Mouse (Mus musculus): ENCODE measurements at regions not wholly inside any gene's neighbourhood (a gene's known extent, or its start where the extent isn't known, plus 50 kb on each side); places are given as distances from the start of the nearest gene placed in this dataset.

DNA sequence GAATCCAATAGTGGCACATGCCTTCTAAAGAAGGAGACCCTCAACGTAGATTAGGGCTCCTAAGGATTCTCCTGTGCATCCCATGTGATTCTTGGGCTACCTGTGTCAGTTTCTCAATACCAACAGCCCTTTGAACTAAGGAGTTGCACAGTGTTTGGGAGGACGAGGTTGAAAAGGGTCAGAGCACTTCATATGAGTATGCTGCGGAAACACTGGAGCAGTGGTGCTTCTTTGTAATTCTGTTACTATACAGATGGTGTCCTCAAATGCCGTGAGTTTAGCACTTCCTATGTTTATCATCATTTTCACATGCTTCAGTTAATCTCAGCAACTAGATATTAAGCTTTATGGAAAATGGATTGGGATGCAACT is 592.3 kb downstream of the Serpinb8 start:
- no peak for ATAC-seq (ENCODE audit: insufficient read depth, low FRiP score, low read depth)
- WGBS: 50% methylated on average over 4 of the region's 4 CpGs
- Histone ChIP-seq H3K27me3 (replicated peaks) (no peaks in the 10 kb centered on the region), H3K27ac (no peak overlapping the region), H3K4me3 (replicated peaks) (no peak overlapping the region), H3K36me3 (no peaks in the 10 kb centered on the region), H3K4me2 (no peak overlapping the region), H3K9me3 (no peaks in the 10 kb centered on the region), H3K9ac (no peak overlapping the region), H3K4me1 (no peaks in the 10 kb centered on the region)

DNA sequence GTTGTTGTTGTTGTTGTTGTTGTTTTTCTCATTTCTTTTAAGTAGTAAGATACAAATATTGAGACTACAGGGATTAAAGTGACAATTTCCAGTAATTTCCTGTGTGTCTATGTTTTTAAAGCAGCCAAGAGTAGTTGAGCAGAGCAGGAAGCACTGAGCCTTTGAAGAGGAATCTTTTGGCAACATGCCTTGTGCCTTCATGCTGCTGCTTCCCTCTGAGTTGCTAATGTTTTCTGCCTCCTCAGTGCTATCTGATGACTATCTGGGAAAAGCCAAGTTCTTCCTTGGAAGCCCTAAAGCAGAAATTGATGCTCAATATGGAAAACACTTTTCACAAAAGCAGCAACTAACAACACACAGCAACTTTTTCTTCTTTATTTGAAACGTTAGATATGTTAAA is 634.2 kb downstream of the Serpinb8 start:
- no peaks in the 10 kb centered on the region for H3K27me3 ChIP-seq (replicated peaks)
- no peak overlapping the region for H3K27ac ChIP-seq
- H3K4me3 ChIP-seq (replicated peaks): no peak overlapping the region
- H3K36me3 ChIP-seq: no peaks in the 10 kb centered on the region
- H3K4me2 ChIP-seq: no peak overlapping the region
- H3K4me1 ChIP-seq: no peaks in the 10 kb centered on the region
- H3K9me3 ChIP-seq: no peaks in the 10 kb centered on the region
- H3K9ac ChIP-seq: no peak overlapping the region
- WGBS: 64% methylated on average over 1 of the region's 1 CpGs
- ATAC-seq (ENCODE audit: insufficient read depth, low FRiP score, low read depth): no peak

DNA sequence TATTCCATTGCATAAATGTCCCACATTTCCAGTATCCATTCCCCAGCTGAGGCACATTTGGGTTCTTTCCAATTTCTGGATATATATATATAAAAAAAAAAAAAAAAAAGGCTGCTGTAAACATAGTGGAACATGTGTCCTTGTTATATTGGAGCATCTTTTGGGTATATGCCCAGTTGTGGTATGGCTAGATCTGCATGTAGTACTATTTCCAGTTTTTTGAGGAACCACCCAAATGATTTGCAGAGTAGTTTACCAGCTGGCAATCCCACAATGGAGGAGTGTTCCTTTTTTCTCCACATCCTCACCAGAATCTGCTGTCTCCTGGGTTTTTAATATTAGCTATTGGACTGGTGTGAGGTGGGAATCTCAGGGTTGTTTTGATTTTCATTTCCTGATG is 650.3 kb downstream of the Serpinb8 start:
- no peak for ATAC-seq (ENCODE audit: insufficient read depth, low FRiP score, low read depth)
- Histone ChIP-seq H3K27me3 (replicated peaks) (no peaks in the 10 kb centered on the region), H3K4me2 (no peak overlapping the region), H3K4me1 (no peaks in the 10 kb centered on the region), H3K9me3 (no peaks in the 10 kb centered on the region), H3K27ac (no peak overlapping the region), H3K36me3 (no peaks in the 10 kb centered on the region), H3K4me3 (replicated peaks) (no peak overlapping the region), H3K9ac (no peak overlapping the region)

DNA sequence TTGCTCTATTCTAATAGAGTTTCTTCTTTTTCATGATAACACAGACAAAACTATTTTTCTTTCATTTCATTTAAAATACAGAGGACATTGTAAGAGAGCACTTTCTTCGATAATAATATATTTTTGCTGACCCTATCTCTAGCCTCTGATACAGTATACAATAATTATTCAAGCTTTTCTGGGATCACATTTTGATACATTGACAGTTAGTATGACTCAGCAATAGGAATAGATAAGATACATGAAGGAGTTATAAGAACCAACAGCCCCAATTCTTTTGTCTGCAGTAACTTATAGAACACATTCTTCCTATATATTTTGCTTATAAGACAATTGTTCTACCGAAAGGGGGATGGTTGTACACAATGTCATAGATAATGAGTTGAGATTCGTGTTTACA is 665.3 kb downstream of the Serpinb8 start:
- no peaks in the 10 kb centered on the region for H3K4me1 ChIP-seq
- no peak for ATAC-seq (ENCODE audit: insufficient read depth, low FRiP score, low read depth)
- H3K36me3 ChIP-seq: no peaks in the 10 kb centered on the region
- no peak overlapping the region for H3K4me2 ChIP-seq
- no peak overlapping the region for H3K4me3 ChIP-seq (replicated peaks)
- H3K27ac ChIP-seq: no peak overlapping the region
- WGBS: 74% methylated on average over 3 of the region's 3 CpGs
- no peak overlapping the region for H3K9ac ChIP-seq
- no peaks in the 10 kb centered on the region for H3K27me3 ChIP-seq (replicated peaks)
- H3K9me3 ChIP-seq: no peaks in the 10 kb centered on the region

DNA sequence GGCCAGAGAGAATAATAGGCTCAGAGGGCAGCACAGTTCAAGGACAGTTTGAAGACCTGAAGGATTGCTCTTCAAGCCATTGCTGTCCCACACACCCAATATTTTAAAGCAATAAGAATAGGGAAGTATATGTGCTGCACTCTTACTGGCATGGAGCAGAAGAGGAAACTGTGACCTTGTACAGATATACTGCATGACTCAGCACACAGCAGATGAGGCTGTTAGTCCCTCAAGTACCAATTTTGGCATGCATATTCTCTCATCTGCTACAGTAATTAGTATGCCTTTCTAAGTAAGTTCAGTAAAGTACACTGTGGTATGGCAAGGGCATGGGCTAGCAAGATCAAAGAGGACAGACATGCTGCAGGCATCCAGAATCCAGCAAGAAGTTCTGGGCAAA is 669.5 kb downstream of the Serpinb8 start:
- H3K9ac ChIP-seq: no peak overlapping the region
- no peak overlapping the region for H3K4me2 ChIP-seq
- H3K36me3 ChIP-seq: no peaks in the 10 kb centered on the region
- ATAC-seq (ENCODE audit: insufficient read depth, low FRiP score, low read depth): no peak
- H3K9me3 ChIP-seq: no peaks in the 10 kb centered on the region
- H3K4me1 ChIP-seq: no peaks in the 10 kb centered on the region
- H3K4me3 ChIP-seq (replicated peaks): no peak overlapping the region
- H3K27me3 ChIP-seq (replicated peaks): no peaks in the 10 kb centered on the region
- no peak overlapping the region for H3K27ac ChIP-seq

DNA sequence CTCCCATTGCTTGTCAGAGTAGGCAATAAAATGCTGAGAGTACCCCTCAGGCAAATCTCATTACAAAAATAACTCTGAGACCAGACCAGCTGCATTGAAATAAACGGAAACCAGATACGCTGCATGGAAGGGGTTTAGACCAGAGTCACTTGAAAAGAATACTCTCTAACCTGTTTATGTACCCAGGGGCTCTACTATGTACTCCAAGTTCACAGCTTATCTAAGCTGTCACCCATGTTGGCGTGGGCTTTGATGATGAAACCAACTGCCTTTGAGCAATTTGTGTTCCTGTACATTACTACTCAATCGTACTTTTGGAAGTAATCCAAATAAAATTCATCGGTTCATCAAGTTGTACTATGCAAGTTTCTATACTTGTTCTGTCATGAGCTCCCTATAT is 692.3 kb downstream of the Serpinb8 start:
- ATAC-seq (ENCODE audit: insufficient read depth, low FRiP score, low read depth): no peak
- Histone ChIP-seq H3K27me3 (replicated peaks) (no peaks in the 10 kb centered on the region), H3K36me3 (no peaks in the 10 kb centered on the region), H3K9me3 (no peaks in the 10 kb centered on the region), H3K27ac (no peak overlapping the region), H3K9ac (no peak overlapping the region), H3K4me1 (no peaks in the 10 kb centered on the region), H3K4me3 (replicated peaks) (no peak overlapping the region), H3K4me2 (no peak overlapping the region)
- WGBS: 59% methylated on average over 5 of the region's 5 CpGs

DNA sequence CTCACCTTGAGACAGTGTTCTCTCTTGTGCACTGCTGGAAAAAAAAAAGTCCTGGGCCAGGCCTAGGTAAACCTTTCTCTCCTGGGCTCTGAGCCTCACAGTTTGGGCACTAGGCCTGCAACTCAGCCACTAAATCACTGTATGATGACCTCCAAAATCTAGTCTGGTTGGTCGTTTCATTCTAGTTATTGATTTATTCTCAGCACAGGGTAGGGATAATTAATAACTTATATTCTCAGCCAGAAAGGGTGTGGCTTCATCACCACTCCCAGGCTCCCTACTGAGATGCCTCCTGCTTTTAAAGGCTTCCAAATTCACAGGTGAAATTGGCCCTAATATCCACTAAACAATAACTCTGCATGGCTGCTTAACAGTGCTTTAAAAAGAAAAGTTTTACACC is 696.8 kb downstream of the Serpinb8 start:
- Histone ChIP-seq H3K4me3 (replicated peaks) (no peak overlapping the region), H3K4me2 (no peak overlapping the region), H3K27me3 (replicated peaks) (no peaks in the 10 kb centered on the region), H3K36me3 (no peaks in the 10 kb centered on the region), H3K9ac (no peak overlapping the region), H3K4me1 (no peaks in the 10 kb centered on the region), H3K27ac (no peak overlapping the region), H3K9me3 (no peaks in the 10 kb centered on the region)
- ATAC-seq (ENCODE audit: insufficient read depth, low FRiP score, low read depth): no peak
- WGBS: 23% methylated on average over 1 of the region's 1 CpGs

Data from stomach, embryonic 15.5 days (tissue).